In the genomic region with DNA sequence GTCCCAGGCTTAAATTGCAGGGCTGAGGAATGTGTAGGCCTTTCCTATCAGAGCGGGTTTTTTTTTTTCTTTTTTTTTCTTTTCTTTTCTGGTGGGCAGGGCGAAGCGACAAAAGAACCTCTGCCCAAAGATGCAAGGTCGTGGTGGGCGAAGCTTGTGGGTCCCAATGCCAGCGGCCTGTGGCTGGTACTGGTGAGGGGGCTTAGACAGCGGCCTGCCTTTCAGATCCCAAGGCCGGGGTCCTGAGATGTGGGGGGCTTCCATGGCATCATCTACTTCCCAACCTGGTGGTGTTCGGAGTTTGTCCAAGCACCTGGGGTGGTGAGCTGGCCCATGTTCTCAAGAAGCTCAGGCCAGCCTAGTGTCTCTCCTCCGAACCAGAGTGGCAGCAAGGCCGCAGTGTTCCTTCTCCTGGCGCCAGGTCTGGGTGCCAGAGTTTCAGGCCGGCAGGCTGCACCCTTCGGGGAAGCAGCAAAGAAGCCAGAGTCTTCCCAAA, we compare ENCODE assay signal across 8 mouse cellular contexts. TPM values are rescaled to one million over a fixed set of nuclear protein-coding genes. Genes with fewer than 3 reads are reported as not detected.
DNase-seq lines count a peak whose midpoint lies in the region; ATAC-seq and TF ChIP-seq lines count a peak whose summit lies in the region.

No protein-coding gene starts in this region.

- ATAC-seq in embryonic facial prominence, embryonic 14.5 days (ENCODE audit: low read depth) = no peak
- no peak for ATAC-seq in hindbrain, embryonic 13.5 days (ENCODE audit: low FRiP score)
- no peak for ATAC-seq in erythroblast, adult 5-6 weeks (replicated peaks; ENCODE audit: low FRiP score, poor library complexity, severe bottlenecking)

- intact Hi-C loops in left cerebral cortex, adult 2 months (cut with DNase I) = loop anchor here (10.0 kb wide), 1 partner anchor 1423 kb away; no protein-coding TSS in a partner anchor
- intact Hi-C loops in left cerebral cortex, postnatal 25 days (cut with DNase I) = loop anchor here (10.0 kb wide), 1 partner anchor 823 kb away; no protein-coding TSS in a partner anchor

- DNase-seq in kidney, adult 8-10 months = peak; percentile 40 to 59
- no peak for DNase-seq in kidney, postnatal 36 days
- DNase-seq in embryonic facial prominence, embryonic 14.5 days (ENCODE audit: low spot score) = peak; percentile 33
- DNase-seq in lung, postnatal 36 days = peak; percentile 43
- DNase-seq in left cerebral cortex, adult 2 months (ENCODE audit: extremely low spot score in 1 of 2, low spot score in 2 of 2) = no peak
- DNase-seq in left cerebral cortex, postnatal 25 days (ENCODE audit: low spot score in 2 of 2) = no peak

- peak overlapping the region; percentile 86 for H3K27ac ChIP-seq in embryonic facial prominence, embryonic 14.5 days (replicated peaks; ENCODE audit: low read depth, low read length)
- H3K27ac ChIP-seq in hindbrain, embryonic 13.5 days = peak overlapping the region; percentile 89
- H3K27ac ChIP-seq in left cerebral cortex, adult 2 months = no peak overlapping the region

- peak overlapping the region; percentile 69 for H3K9ac ChIP-seq in embryonic facial prominence, embryonic 14.5 days (ENCODE audit: low read depth, low read length)
- peak overlapping the region; percentile 89 for H3K9ac ChIP-seq in hindbrain, embryonic 13.5 days

- peak overlapping the region; percentile 81 for H3K4me2 ChIP-seq in embryonic facial prominence, embryonic 14.5 days (ENCODE audit: low read depth, low read length)
- peak overlapping the region; percentile 79 for H3K4me2 ChIP-seq in hindbrain, embryonic 13.5 days

- no peaks in the 10 kb centered on the region for H3K9me3 ChIP-seq in embryonic facial prominence, embryonic 14.5 days (ENCODE audit: control insufficient read depth, low read length)
- no peaks in the 10 kb centered on the region for H3K9me3 ChIP-seq in hindbrain, embryonic 13.5 days

- peak overlapping the region; percentile 84 for H3K4me3 ChIP-seq in embryonic facial prominence, embryonic 14.5 days (ENCODE audit: low read depth, low read length)
- peak overlapping the region; percentile 47 for H3K4me3 ChIP-seq in hindbrain, embryonic 13.5 days
- H3K4me3 ChIP-seq in left cerebral cortex, adult 2 months = no peak overlapping the region

- 19% methylated on average over 14 of the region's 14 CpGs for WGBS in embryonic facial prominence, embryonic 14.5 days
- 12% methylated on average over 14 of the region's 14 CpGs for WGBS in hindbrain, embryonic 13.5 days

- H3K36me3 ChIP-seq in embryonic facial prominence, embryonic 14.5 days (ENCODE audit: control insufficient read depth, insufficient read depth, low read length) = peaks cover 35% of the 10 kb centered on the region
- peaks cover 8% of the 10 kb centered on the region; the same call in 1 of the 2 replicates for H3K36me3 ChIP-seq in hindbrain, embryonic 13.5 days

- peaks cover 3% of the 10 kb centered on the region; the same call in 1 of the 2 replicates for H3K27me3 ChIP-seq in embryonic facial prominence, embryonic 14.5 days (replicated peaks; ENCODE audit: control insufficient read depth, insufficient read depth, low read length)
- peaks cover 21% of the 10 kb centered on the region for H3K27me3 ChIP-seq in hindbrain, embryonic 13.5 days

- H3K4me1 ChIP-seq in embryonic facial prominence, embryonic 14.5 days (ENCODE audit: control insufficient read depth, insufficient read depth, low read length) = peaks cover 13% of the 10 kb centered on the region; the same call in 1 of the 2 replicates
- peaks cover 45% of the 10 kb centered on the region for H3K4me1 ChIP-seq in hindbrain, embryonic 13.5 days (replicated peaks)

- TF ChIP-seq CTCF in left cerebral cortex, adult 2 months (IDR thresholded peaks at IDR 0.05) = no peak

RNA-seq across cellular contexts. Expression of gene Zfp503, which starts 7.3 kb away (rescaled TPM):
- 10.6 and 13.6 TPM in 2 replicates for polyA plus RNA-seq in embryonic facial prominence, embryonic 14.5 days (2014; fragmentation: Nextera tagmentation; extraction: Ambion mirVana)
- 16.1 and 16.8 TPM in 2 replicates for polyA plus RNA-seq in hindbrain, embryonic 13.5 days (2015; fragmentation: Nextera tagmentation; extraction: Ambion mirVana)
- total RNA-seq in left cerebral cortex, adult 2 months (2021) = 1 to 10 TPM; 2.2 to 3.3 TPM
- 1 to 10 TPM; 2.2 to 4.8 TPM for total RNA-seq in left cerebral cortex, postnatal 25 days (2021)
- 0.38 TPM in 1 of 2 replicates, not detected in the other for total RNA-seq in erythroblast, adult 5-6 weeks (2015; ENCODE audit: low replicate concordance)
- 0.60 TPM in 1 of 2 replicates, not detected in the other for total RNA-seq in erythroblast, adult 5-6 weeks (2017; ENCODE audit: low replicate concordance)

RNA-seq across cellular contexts. Expression of gene Lrmda, which starts 37.4 kb away (rescaled TPM):
- polyA plus RNA-seq in embryonic facial prominence, embryonic 14.5 days (2014; fragmentation: Nextera tagmentation; extraction: Ambion mirVana) = 0.24 and 0.97 TPM in 2 replicates
- 0.16 TPM in 1 of 2 replicates, not detected in the other for polyA plus RNA-seq in hindbrain, embryonic 13.5 days (2015; fragmentation: Nextera tagmentation; extraction: Ambion mirVana)
- total RNA-seq in left cerebral cortex, adult 2 months (2021) = under 1 TPM; 0.87 to 0.97 TPM
- under 1 TPM; 0.48 to 0.76 TPM for total RNA-seq in left cerebral cortex, postnatal 25 days (2021)
- 2.1 TPM in 1 of 2 replicates, not detected in the other for total RNA-seq in erythroblast, adult 5-6 weeks (2015; ENCODE audit: low replicate concordance)
- 1.5 and 16.0 TPM in 2 replicates for total RNA-seq in erythroblast, adult 5-6 weeks (2017; ENCODE audit: low replicate concordance)

Comparison
In these comparisons a context has a peak if more than half of its experiments do, and no peak if none do; other contexts are left out.
1. DNase-seq: peak in kidney, adult 8-10 months (2 of 2), embryonic facial prominence, embryonic 14.5 days (single experiment) and lung, postnatal 36 days (single experiment); none in kidney, postnatal 36 days (0 of 2), left cerebral cortex, adult 2 months (0 of 2) and left cerebral cortex, postnatal 25 days (0 of 2).